Mouse (Mus musculus): Measurements from ENCODE around the gene Dpep2nb. TPM values are rescaled to one million over a fixed set of nuclear protein-coding genes. Genes with fewer than 3 reads are reported as not detected.
A peak's percentile ranks its signal among the peaks of the same experiment; 100 is the strongest.
"Not testable (repeated sequence)": the region's sequence is repeated elsewhere in the genome, so short reads cannot be mapped to it uniquely, and the experiment has no call there.

The Dpep2nb gene
- total and polyA plus RNA-seq, 3 experiments = not detected

DNA sequence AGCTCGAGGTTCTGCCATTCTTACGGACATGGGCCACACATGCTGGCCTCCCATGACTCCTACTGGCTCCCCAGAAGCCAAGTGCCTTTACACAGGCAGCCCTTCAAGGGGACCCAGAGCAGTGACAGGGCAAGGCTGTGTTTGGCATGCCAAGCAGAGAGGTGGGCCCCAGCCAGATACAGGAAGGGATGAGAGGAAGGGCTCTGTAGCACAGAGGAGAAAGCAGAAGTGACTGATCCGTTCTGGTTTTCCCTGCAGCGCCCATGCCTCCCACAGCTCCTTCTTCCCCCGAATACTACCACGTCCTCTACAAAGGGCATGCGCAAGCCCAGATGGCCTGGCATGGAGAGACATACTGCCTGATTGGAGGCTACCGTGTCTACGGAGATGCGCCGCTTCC, 22.4 kb downstream of the Dpep2nb start:
- H3K4me1 ChIP-seq (ENCODE audit: control insufficient read depth in 1 of 2, insufficient read depth in 2 of 2) = peaks cover 5 to 11% of the 10 kb centered on the region in 2 experiments; a peak in 3 of 4 replicates
- H3K9me3 ChIP-seq (replicated peaks; ENCODE audit: low read length); H3K4me3 ChIP-seq (replicated peaks in 1 of 3; ENCODE audit: low read depth in 2 of 3, low read length in 2 of 3, poor library complexity in 1 of 3); H3K27me3 ChIP-seq (replicated peaks); H3K36me3 ChIP-seq (replicated peaks in 1 of 2; ENCODE audit: control insufficient read depth in 1 of 2, insufficient read depth in 1 of 2, low read length in 1 of 2); H3K27ac ChIP-seq (ENCODE audit: insufficient read depth, low read depth); H3K9ac ChIP-seq (ENCODE audit: insufficient read depth, low read depth); H3K79me2 ChIP-seq (replicated peaks; ENCODE audit: control insufficient read depth, extremely low read depth, insufficient read depth, poor library complexity, severe bottlenecking); H3K4me2 ChIP-seq (ENCODE audit: insufficient read depth, low read depth, poor library complexity, severe bottlenecking); dilution Hi-C loops (cut with MboI; ENCODE audit: extremely low pct_ligation_motif_present, extremely low pct_unique_long_range_greater_than_20kb, low sequenced_read_pairs); DNase-seq (ENCODE audit: extremely low read depth); in situ Hi-C loops (cut with MboI; ENCODE audit: low pct_ligation_motif_present, low pct_unique_long_range_greater_than_20kb, low sequenced_read_pairs): not testable (repeated sequence)

DNA sequence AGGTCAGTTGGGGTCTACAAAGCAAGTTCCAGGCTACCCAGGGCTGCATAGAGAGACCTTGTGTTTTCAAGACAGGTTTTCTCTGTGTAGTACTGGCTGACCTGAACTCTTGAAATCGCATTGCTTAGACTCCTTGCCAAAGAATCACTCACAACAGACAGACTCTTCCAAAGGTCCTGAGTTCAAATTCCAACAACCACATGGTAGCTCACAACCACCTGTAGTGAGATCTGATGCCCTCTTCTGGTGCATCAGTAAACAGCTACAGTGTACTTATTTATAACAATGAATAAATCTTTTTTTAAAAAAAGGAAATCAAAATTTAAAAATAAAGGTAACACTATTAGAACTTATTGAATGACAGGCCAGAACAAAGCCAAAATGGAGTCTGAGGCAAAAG, 24.6 kb downstream of the Dpep2nb start:
- TF ChIP-seq JUND (conservative IDR thresholded peaks at IDR 0.05; ENCODE audit: low read depth, low read length) (no peak), RAD21 (IDR thresholded peaks at IDR 0.05; ENCODE audit: low read depth, low read length) (peak; percentile 2), CTCF (conservative IDR thresholded peaks at IDR 0.05 in 1 of 2, IDR thresholded peaks at IDR 0.05 in 1 of 2; ENCODE audit: low read depth in 2 of 2, low read length in 2 of 2) (peak in 1 of 2 experiments; percentile 20; a peak in 2 of 4 replicates)

DNA sequence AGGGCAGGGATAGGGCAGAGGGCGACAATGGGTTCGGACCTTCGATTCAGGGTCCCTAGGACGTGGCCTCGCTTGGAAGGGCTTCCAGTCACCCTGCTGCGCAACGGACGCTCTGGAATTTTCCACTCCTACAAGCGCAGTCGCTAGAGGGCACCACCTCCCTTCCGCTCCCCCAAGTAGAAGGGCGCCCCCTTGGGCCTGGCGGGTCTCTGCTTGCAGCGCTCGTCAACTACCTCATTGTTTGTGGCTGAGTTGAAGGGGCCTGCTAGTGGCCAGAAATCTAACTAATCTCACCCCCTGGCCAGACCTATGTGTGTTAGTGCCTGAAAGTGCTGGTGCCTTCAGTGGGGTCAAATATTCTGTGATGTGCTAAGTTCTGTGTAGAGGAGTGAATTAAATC, 26.4 kb downstream of the Dpep2nb start, which contains the start of gene Dpep3:
Gene Dpep3 (minus strand): TSS at position 105 of the 400 bp plus-strand sequence.
- Histone ChIP-seq H3K36me3 (replicated peaks in 1 of 2; ENCODE audit: control insufficient read depth in 1 of 2, insufficient read depth in 1 of 2, low read length in 1 of 2) (no peaks in the 10 kb centered on the region), H3K4me3 (replicated peaks in 1 of 3; ENCODE audit: low read depth in 2 of 3, low read length in 2 of 3, poor library complexity in 1 of 3) (no peak within 1 kb of the TSS), H3K4me1 (ENCODE audit: control insufficient read depth in 1 of 2, insufficient read depth in 2 of 2) (peaks cover 5 to 11% of the 10 kb centered on the region in 2 experiments; a peak in 3 of 4 replicates), H3K9me3 (replicated peaks; ENCODE audit: low read length) (peaks cover 3% of the 10 kb centered on the region), H3K27ac (ENCODE audit: insufficient read depth, low read depth) (no peak within 1 kb of the TSS), H3K4me2 (ENCODE audit: insufficient read depth, low read depth, poor library complexity, severe bottlenecking) (no peak within 1 kb of the TSS), H3K79me2 (replicated peaks; ENCODE audit: control insufficient read depth, extremely low read depth, insufficient read depth, poor library complexity, severe bottlenecking) (no peaks in the 10 kb centered on the region), H3K27me3 (replicated peaks) (no peaks in the 10 kb centered on the region), H3K9ac (ENCODE audit: insufficient read depth, low read depth) (no peak within 1 kb of the TSS)
- in situ Hi-C loops (cut with MboI; ENCODE audit: low pct_ligation_motif_present, low pct_unique_long_range_greater_than_20kb, low sequenced_read_pairs) (no loop called here), dilution Hi-C loops (cut with MboI; ENCODE audit: extremely low pct_ligation_motif_present, extremely low pct_unique_long_range_greater_than_20kb, low sequenced_read_pairs) (no loop called here)
- TF ChIP-seq CTCF (conservative IDR thresholded peaks at IDR 0.05 in 1 of 2, IDR thresholded peaks at IDR 0.05 in 1 of 2; ENCODE audit: low read depth in 2 of 2, low read length in 2 of 2) (peak in 1 of 2 experiments; percentile 46; a peak in 2 of 4 replicates), KAT2A (IDR thresholded peaks at IDR 0.05; ENCODE audit: insufficient replicate concordance, low read length) (no peak)
- no peak for DNase-seq (ENCODE audit: extremely low read depth)

More for the DNA sequence above, 24.6 kb downstream of the Dpep2nb start:
- Histone ChIP-seq H3K27me3 (replicated peaks) (peaks cover 2% of the 10 kb centered on the region), H3K79me2 (replicated peaks; ENCODE audit: control insufficient read depth, extremely low read depth, insufficient read depth, poor library complexity, severe bottlenecking) (no peaks in the 10 kb centered on the region), H3K9me3 (replicated peaks; ENCODE audit: low read length) (peaks cover 3% of the 10 kb centered on the region), H3K9ac (ENCODE audit: insufficient read depth, low read depth) (no peak overlapping the region), H3K4me1 (ENCODE audit: control insufficient read depth in 1 of 2, insufficient read depth in 2 of 2) (peaks cover 5 to 11% of the 10 kb centered on the region in 2 experiments; a peak in 3 of 4 replicates), H3K36me3 (replicated peaks in 1 of 2; ENCODE audit: control insufficient read depth in 1 of 2, insufficient read depth in 1 of 2, low read length in 1 of 2) (no peaks in the 10 kb centered on the region), H3K27ac (ENCODE audit: insufficient read depth, low read depth) (no peak overlapping the region), H3K4me2 (ENCODE audit: insufficient read depth, low read depth, poor library complexity, severe bottlenecking) (no peak overlapping the region), H3K4me3 (replicated peaks in 1 of 3; ENCODE audit: low read depth in 2 of 3, low read length in 2 of 3, poor library complexity in 1 of 3) (no peak overlapping the region)
- in situ Hi-C loops (cut with MboI; ENCODE audit: low pct_ligation_motif_present, low pct_unique_long_range_greater_than_20kb, low sequenced_read_pairs) = no loop called here
- dilution Hi-C loops (cut with MboI; ENCODE audit: extremely low pct_ligation_motif_present, extremely low pct_unique_long_range_greater_than_20kb, low sequenced_read_pairs) = no loop called here
- no peak for DNase-seq (ENCODE audit: extremely low read depth)

DNA sequence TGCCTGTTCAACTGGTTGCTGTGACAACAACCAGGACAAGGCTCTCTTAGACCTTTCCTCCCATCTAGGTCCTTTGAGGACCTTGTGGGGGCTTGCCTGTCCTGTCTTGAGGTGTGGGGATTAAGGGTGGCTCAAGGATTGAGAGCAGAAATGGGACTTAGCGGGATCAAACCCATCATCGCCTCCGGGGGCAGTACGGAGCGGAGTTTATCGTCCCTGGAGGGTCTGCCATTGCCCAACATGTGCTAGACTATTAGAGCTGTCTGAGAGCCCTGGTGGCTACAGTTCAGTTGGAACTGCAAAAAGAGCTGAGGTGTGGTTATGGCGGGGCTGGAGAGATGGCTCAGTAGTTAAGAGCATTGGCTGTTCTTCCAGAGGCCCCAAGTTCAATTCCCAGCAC, 30.4 kb downstream of the Dpep2nb start:
- dilution Hi-C loops (cut with MboI; ENCODE audit: extremely low pct_ligation_motif_present, extremely low pct_unique_long_range_greater_than_20kb, low sequenced_read_pairs) (no loop called here), in situ Hi-C loops (cut with MboI; ENCODE audit: low pct_ligation_motif_present, low pct_unique_long_range_greater_than_20kb, low sequenced_read_pairs) (no loop called here)
- H3K36me3 ChIP-seq (replicated peaks in 1 of 2; ENCODE audit: control insufficient read depth in 1 of 2, insufficient read depth in 1 of 2, low read length in 1 of 2) = no peaks in the 10 kb centered on the region
- H3K4me2 ChIP-seq (ENCODE audit: insufficient read depth, low read depth, poor library complexity, severe bottlenecking) = no peak overlapping the region
- TF ChIP-seq CTCF (conservative IDR thresholded peaks at IDR 0.05 in 1 of 2, IDR thresholded peaks at IDR 0.05 in 1 of 2; ENCODE audit: low read depth in 2 of 2, low read length in 2 of 2) = peak in 1 of 2 experiments; percentile 22; a peak in 2 of 4 replicates
- TF ChIP-seq PAX5 (IDR thresholded peaks at IDR 0.05; ENCODE audit: low read length) = no peak
- DNase-seq (ENCODE audit: extremely low read depth) = no peak
- no peak overlapping the region for H3K27ac ChIP-seq (ENCODE audit: insufficient read depth, low read depth)
- peaks cover 1% of the 10 kb centered on the region for H3K27me3 ChIP-seq (replicated peaks)
- no peak overlapping the region for H3K9ac ChIP-seq (ENCODE audit: insufficient read depth, low read depth)
- H3K4me1 ChIP-seq (ENCODE audit: control insufficient read depth in 1 of 2, insufficient read depth in 2 of 2) = no peaks in the 10 kb centered on the region
- no peak overlapping the region for H3K4me3 ChIP-seq (replicated peaks in 1 of 3; ENCODE audit: low read depth in 2 of 3, low read length in 2 of 3, poor library complexity in 1 of 3)
- H3K79me2 ChIP-seq (replicated peaks; ENCODE audit: control insufficient read depth, extremely low read depth, insufficient read depth, poor library complexity, severe bottlenecking) = no peaks in the 10 kb centered on the region
- H3K9me3 ChIP-seq (replicated peaks; ENCODE audit: low read length) = peaks cover 3% of the 10 kb centered on the region
